Mouse (Mus musculus) lung, embryonic 14.5 days (tissue): ENCODE results near the gene Cgnl1. TPM values are rescaled to one million over a fixed set of nuclear protein-coding genes. Genes with fewer than 3 reads are reported as not detected.
A peak's percentile ranks its signal among the peaks of the same experiment; 100 is the strongest.

Experiments
- ATAC-seq: fragments of 200-750 bp; cut with Nextera tagmentation; 2 replicates; pipeline ENCODE4 v1.8.0; 2017; ENCODE audit warnings: mild to moderate bottlenecking, moderate TSS enrichment, moderate library complexity; ENCODE audit not compliant: insufficient read depth
- DNase-seq: peaks from one replicate; pipeline ENCODE4 v3.0.0-alpha.2; 2015
- H3K27ac ChIP-seq: fragments of 300-500 bp; sonication (generic); 2 replicates; pipeline ENCODE4 v1.5.1; 2014; ENCODE audit warnings: low read depth, mild to moderate bottlenecking, moderate library complexity
- H3K27me3 ChIP-seq: fragments of 300-500 bp; sonication (generic); 2 replicates; pipeline ENCODE4 v1.6.1; 2014; ENCODE audit warnings: low read length, control low read depth; ENCODE audit not compliant: insufficient read depth
- H3K36me3 ChIP-seq: fragments of 300-500 bp; sonication (generic); 2 replicates; pipeline ENCODE4 v1.6.1; 2014; ENCODE audit warnings: control low read depth; ENCODE audit not compliant: insufficient read depth
- H3K4me1 ChIP-seq: fragments of 300-500 bp; sonication (generic); 2 replicates; pipeline ENCODE4 v1.6.1; 2014; ENCODE audit warnings: antibody characterized with exemption, control low read depth; ENCODE audit not compliant: insufficient read depth
- H3K4me2 ChIP-seq: fragments of 300-500 bp; sonication (generic); 2 replicates; pipeline ENCODE4 v1.6.1; 2014; ENCODE audit warnings: mild to moderate bottlenecking
- H3K4me3 ChIP-seq: fragments of 300-500 bp; sonication (generic); 2 replicates; pipeline ENCODE4 v1.5.1; 2014; ENCODE audit warnings: low read depth, low read length
- H3K9ac ChIP-seq: fragments of 300-500 bp; sonication (generic); 2 replicates; pipeline ENCODE4 v1.6.1; 2014
- H3K9me3 ChIP-seq: fragments of 300-500 bp; sonication (generic); 2 replicates; pipeline ENCODE4 v1.6.1; 2016; ENCODE audit warnings: low read depth, low read length, control low read depth
- CTCF ChIP-seq: IDR thresholded peaks from 2 replicates; pipeline ENCODE4 v1.5.1; 2016; ENCODE audit warnings: antibody characterized with exemption, low read depth
- WGBS: fragments of 180-500 bp; shearing (Covaris S2); extraction: QIAGEN DNeasy Blood & Tissue Kit; methylation state at CpG from one replicate; pipeline ENCODE4 v1.1.7; 2014; 5-methylcytosine and 5-hydroxymethylcytosine counted together
- polyA plus RNA-seq: library from polyadenylated mRNA; unstranded; fragments of >200 nt; fragmentation: Nextera tagmentation; extraction: Ambion mirVana; gene quantifications from 2 replicates; pipeline ENCODE4 v1.2.1, GENCODE M21; 2014

The Cgnl1 gene
- polyA plus RNA-seq, 1 experiment from 2014 or later: 19.3 TPM

DNA sequence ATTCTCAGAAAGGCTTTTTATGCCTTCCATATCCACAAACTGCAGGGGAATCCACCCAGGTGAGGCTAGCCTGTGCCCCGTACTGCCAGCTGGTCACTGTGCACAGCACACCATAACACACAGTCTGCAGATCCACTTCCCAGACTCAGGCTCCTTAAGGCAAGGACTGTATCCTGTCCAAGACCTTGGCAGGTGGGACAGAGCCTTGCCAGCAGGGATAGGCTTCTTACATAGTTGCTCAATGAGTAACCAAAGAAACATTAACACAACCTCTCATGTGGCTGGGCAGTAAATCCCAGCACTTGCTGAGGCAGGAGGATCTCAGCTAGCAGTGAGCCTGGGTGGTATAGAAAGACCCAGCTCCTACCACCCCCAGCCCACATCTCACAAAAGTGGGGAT is 3.3 kb downstream of the Cgnl1 start:
- Histone ChIP-seq H3K9ac (no peak overlapping the region), H3K4me3 (no peak overlapping the region), H3K4me2 (no peak overlapping the region), H3K9me3 (no peaks in the 10 kb centered on the region), H3K4me1 (0 out of 2 replicates have a peak, but pooled peaks cover 5% of the 10 kb centered on the region), H3K27ac (no peak overlapping the region), H3K27me3 (no peaks in the 10 kb centered on the region), H3K36me3 (no peaks in the 10 kb centered on the region)
- 100% methylated on average over 1 of the region's 1 CpGs for WGBS
- no peak for TF ChIP-seq CTCF
- DNase-seq: no peak
- no peak for ATAC-seq

GRCm38 (mm10) chr9:71766902-71767301 is 4.5 kb downstream of the Cgnl1 start:
- H3K36me3 ChIP-seq: no peaks in the 10 kb centered on the region
- 77% methylated on average over 2 of the region's 2 CpGs for WGBS
- no peaks in the 10 kb centered on the region for H3K27me3 ChIP-seq
- H3K4me3 ChIP-seq: no peak overlapping the region
- no peak overlapping the region for H3K27ac ChIP-seq
- H3K4me2 ChIP-seq: no peak overlapping the region
- H3K9me3 ChIP-seq: no peaks in the 10 kb centered on the region
- ATAC-seq (no peak), DNase-seq (no peak)
- no peak for TF ChIP-seq CTCF
- no peak overlapping the region for H3K9ac ChIP-seq
- 0 out of 2 replicates have a peak, but pooled peaks cover 5% of the 10 kb centered on the region for H3K4me1 ChIP-seq

GRCm38 (mm10) chr9:71766306-71766705 is 5.1 kb downstream of the Cgnl1 start:
- Histone ChIP-seq H3K9ac (no peak overlapping the region), H3K9me3 (no peaks in the 10 kb centered on the region), H3K4me2 (no peak overlapping the region), H3K27ac (no peak overlapping the region), H3K4me3 (no peak overlapping the region), H3K36me3 (no peaks in the 10 kb centered on the region), H3K27me3 (no peaks in the 10 kb centered on the region), H3K4me1 (0 out of 2 replicates have a peak, but pooled peaks cover 5% of the 10 kb centered on the region)
- no peak for DNase-seq
- no peak for ATAC-seq
- 79% methylated on average over 8 of the region's 8 CpGs for WGBS
- no peak for TF ChIP-seq CTCF

DNA sequence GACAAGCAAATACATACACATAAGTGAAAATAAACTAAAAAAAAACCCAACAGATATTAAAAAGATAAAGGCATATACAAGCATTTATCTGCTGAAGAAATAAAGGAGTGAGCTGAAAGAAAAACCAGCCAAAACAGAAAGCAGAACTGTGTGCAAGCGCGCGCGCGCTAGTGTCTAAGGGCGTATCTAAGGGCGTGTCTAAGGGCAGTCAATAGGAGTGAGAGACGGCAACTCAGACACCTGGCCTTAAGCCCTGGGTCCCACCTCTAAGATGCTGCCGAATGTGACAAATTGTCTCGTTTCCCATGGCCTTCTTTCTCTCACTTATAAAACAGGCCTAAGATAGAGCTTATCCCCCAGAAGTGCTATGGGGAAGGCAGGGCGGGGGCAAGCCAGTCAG is 6.9 kb downstream of the Cgnl1 start:
- Histone ChIP-seq H3K4me2 (no peak overlapping the region), H3K4me3 (no peak overlapping the region), H3K4me1 (peaks cover 17% of the 10 kb centered on the region), H3K27ac (no peak overlapping the region), H3K9me3 (no peaks in the 10 kb centered on the region), H3K27me3 (no peaks in the 10 kb centered on the region), H3K9ac (no peak overlapping the region), H3K36me3 (no peaks in the 10 kb centered on the region)
- ATAC-seq (no peak), DNase-seq (no peak)
- TF ChIP-seq CTCF: no peak
- 61% methylated on average over 11 of the region's 11 CpGs for WGBS

GRCm38 (mm10) chr9:71763273-71763672 is 8.1 kb downstream of the Cgnl1 start:
- Histone ChIP-seq H3K4me3 (no peak overlapping the region), H3K4me2 (no peak overlapping the region), H3K27me3 (no peaks in the 10 kb centered on the region), H3K4me1 (peaks cover 23% of the 10 kb centered on the region), H3K27ac (no peak overlapping the region), H3K9me3 (no peaks in the 10 kb centered on the region), H3K36me3 (no peaks in the 10 kb centered on the region), H3K9ac (no peak overlapping the region)
- 18% methylated on average over 1 of the region's 1 CpGs for WGBS
- TF ChIP-seq CTCF: no peak
- ATAC-seq (no peak), DNase-seq (no peak)

GRCm38 (mm10) chr9:71761663-71762062 is 9.7 kb downstream of the Cgnl1 start:
- TF ChIP-seq CTCF: peak; percentile 44

DNA sequence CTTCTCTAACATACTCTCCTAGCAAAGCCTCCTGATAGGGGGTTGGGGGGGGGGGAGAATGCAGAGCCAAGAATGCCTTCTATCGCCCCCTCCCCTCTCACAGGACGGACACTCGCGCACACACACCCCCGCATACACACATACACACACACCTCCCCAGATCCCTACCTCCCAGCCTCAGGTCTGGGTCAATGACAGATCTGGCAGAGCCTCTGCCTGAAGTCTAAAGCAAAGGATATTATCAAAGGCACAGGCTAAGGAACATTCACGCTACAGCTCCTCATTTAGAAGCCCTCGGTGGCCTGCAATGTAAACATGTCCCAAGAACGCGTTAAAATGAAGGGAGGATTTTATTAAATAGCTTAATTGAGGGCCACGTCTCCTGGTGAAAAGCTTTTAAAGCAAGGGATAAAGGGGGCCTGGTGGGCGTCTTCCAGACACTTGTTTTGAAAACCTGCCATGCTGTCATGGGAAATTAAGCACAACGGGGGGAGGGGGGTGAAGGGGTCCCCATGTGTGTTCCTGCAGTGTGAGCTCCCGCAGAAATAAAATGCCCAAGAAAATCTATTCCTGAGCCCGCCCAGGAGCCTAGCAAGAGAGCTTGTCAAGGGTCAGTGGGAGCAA is 10.8 kb downstream of the Cgnl1 start:
- Histone ChIP-seq H3K27ac (peak overlapping the region; percentile 75), H3K36me3 (no peaks in the 10 kb centered on the region), H3K27me3 (no peaks in the 10 kb centered on the region), H3K4me1 (peaks cover 34% of the 10 kb centered on the region), H3K4me3 (no peak overlapping the region), H3K9ac (no peak overlapping the region; the same call in 1 of the 2 replicates), H3K9me3 (no peaks in the 10 kb centered on the region), H3K4me2 (peak overlapping the region; percentile 35; the same call in 1 of the 2 replicates)
- 13% methylated on average over 14 of the region's 14 CpGs for WGBS
- ATAC-seq (no peak; the same call in 1 of the 2 replicates), DNase-seq (no peak)
- no peak for TF ChIP-seq CTCF

More at GRCm38 (mm10) chr9:71761663-71762062, 9.7 kb downstream of the Cgnl1 start:
- no peak for DNase-seq
- WGBS: 90% methylated on average over 4 of the region's 4 CpGs
- Histone ChIP-seq H3K4me1 (peaks cover 27% of the 10 kb centered on the region), H3K9ac (no peak overlapping the region), H3K9me3 (no peaks in the 10 kb centered on the region), H3K4me2 (no peak overlapping the region), H3K4me3 (no peak overlapping the region), H3K27ac (no peak overlapping the region), H3K36me3 (no peaks in the 10 kb centered on the region), H3K27me3 (no peaks in the 10 kb centered on the region)
- no peak for ATAC-seq
